Mouse (Mus musculus) lung, embryonic 16.5 days (tissue): ENCODE data around the gene Ech1. TPM values are rescaled to one million over a fixed set of nuclear protein-coding genes. Genes with fewer than 3 reads are reported as not detected.

Experiments used
- ATAC-seq: fragments of 200-750 bp; cut with Nextera tagmentation; 2 replicates; pipeline ENCODE4 v1.8.0; 2017; ENCODE audit warnings: low read depth, mild to moderate bottlenecking, moderate library complexity
- H3K27ac ChIP-seq: fragments of 300-500 bp; sonication (generic); 2 replicates; pipeline ENCODE4 v1.5.1; 2014; ENCODE audit warnings: mild to moderate bottlenecking, control low read depth, low read length
- H3K27me3 ChIP-seq: fragments of 300-500 bp; sonication (generic); 2 replicates; pipeline ENCODE4 v1.6.1; 2014; ENCODE audit warnings: low read depth, low read length, mixed read lengths; ENCODE audit not compliant: control insufficient read depth, insufficient read depth
- H3K36me3 ChIP-seq: fragments of 300-500 bp; sonication (generic); 2 replicates; pipeline ENCODE4 v1.6.1; 2014; ENCODE audit warnings: low read length; ENCODE audit not compliant: control insufficient read depth, insufficient read depth
- H3K4me1 ChIP-seq: fragments of 300-500 bp; sonication (generic); replicated peaks from 2 replicates; pipeline ENCODE4 v1.6.1; 2014; ENCODE audit warnings: low read length, mixed read lengths; ENCODE audit not compliant: control insufficient read depth, insufficient read depth
- H3K4me2 ChIP-seq: fragments of 300-500 bp; sonication (generic); 2 replicates; pipeline ENCODE4 v1.6.1; 2014; ENCODE audit warnings: low read depth, low read length, control low read depth
- H3K4me3 ChIP-seq: fragments of 300-500 bp; sonication (generic); 2 replicates; pipeline ENCODE4 v1.5.1; 2014; ENCODE audit warnings: mild to moderate bottlenecking, low read length, control low read depth
- H3K9ac ChIP-seq: fragments of 300-500 bp; sonication (generic); 2 replicates; pipeline ENCODE4 v1.6.1; 2014; ENCODE audit warnings: low read length, control low read depth
- H3K9me3 ChIP-seq: fragments of 300-500 bp; sonication (generic); 2 replicates; pipeline ENCODE4 v1.6.1; 2016; ENCODE audit warnings: low read length; ENCODE audit not compliant: control insufficient read depth
- WGBS: fragments of 180-500 bp; shearing (Covaris S2); extraction: QIAGEN DNeasy Blood & Tissue Kit; methylation state at CpG from one replicate; pipeline ENCODE4 v1.1.7; 2014; 5-methylcytosine and 5-hydroxymethylcytosine counted together
- polyA plus RNA-seq: library from polyadenylated mRNA; unstranded; fragments of >200 nt; fragmentation: Nextera tagmentation; extraction: Ambion mirVana; gene quantifications from 2 replicates; pipeline ENCODE4 v1.2.1, GENCODE M21; 2015

The Ech1 gene
- polyA plus RNA-seq, 1 experiment from 2014 or later: 184 TPM

DNA sequence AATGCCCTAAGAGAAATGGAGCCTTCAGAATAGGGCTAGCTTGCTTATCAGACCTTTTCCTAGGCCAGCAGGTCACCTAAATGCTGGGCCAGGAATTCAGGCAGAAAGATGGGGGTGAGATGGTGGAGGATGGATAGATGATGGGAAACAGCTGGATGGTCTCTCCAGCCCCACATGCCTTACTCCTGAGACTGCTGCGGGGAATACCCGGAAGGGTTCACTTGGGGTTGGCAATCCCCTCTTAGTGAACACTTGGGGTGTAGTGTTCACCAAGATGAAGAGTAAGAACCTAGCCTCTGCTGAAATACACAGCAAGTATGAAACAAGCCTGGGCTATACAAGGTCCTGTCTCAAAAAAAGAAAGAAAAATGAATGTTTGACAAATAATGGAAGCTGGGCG, 35.8 kb upstream of the Ech1 start:
- Histone ChIP-seq H3K4me1 (no peaks in the 10 kb centered on the region), H3K9ac (0 out of 2 replicates have a peak overlapping the region, but pooled peaks have one; percentile 1), H3K27ac (no peak overlapping the region), H3K36me3 (no peaks in the 10 kb centered on the region; the same call in 1 of the 2 replicates), H3K4me2 (no peak overlapping the region), H3K9me3 (no peaks in the 10 kb centered on the region), H3K4me3 (no peak overlapping the region), H3K27me3 (no peaks in the 10 kb centered on the region)
- ATAC-seq: no peak
- WGBS: 51% methylated on average over 3 of the region's 3 CpGs

GRCm38 (mm10) chr7:28790066-28790806, 34.8 kb upstream of the Ech1 start:
- no peaks in the 10 kb centered on the region for H3K9me3 ChIP-seq
- ATAC-seq: peak; percentile 24; the same call in 1 of the 2 replicates
- no peaks in the 10 kb centered on the region for H3K4me1 ChIP-seq
- H3K27me3 ChIP-seq: no peaks in the 10 kb centered on the region
- H3K36me3 ChIP-seq: no peaks in the 10 kb centered on the region; the same call in 1 of the 2 replicates
- no peak overlapping the region for H3K4me3 ChIP-seq
- H3K4me2 ChIP-seq: no peak overlapping the region
- 49% methylated on average over 8 of the region's 8 CpGs for WGBS
- no peak overlapping the region for H3K27ac ChIP-seq
- no peak overlapping the region for H3K9ac ChIP-seq

GRCm38 (mm10) chr7:28791706-28792105, 33.3 kb upstream of the Ech1 start:
- H3K9ac ChIP-seq: no peak overlapping the region
- H3K4me2 ChIP-seq: no peak overlapping the region
- H3K4me1 ChIP-seq: peaks cover 1% of the 10 kb centered on the region; the same call in 1 of the 2 replicates
- H3K27me3 ChIP-seq: no peaks in the 10 kb centered on the region
- no peak overlapping the region for H3K4me3 ChIP-seq
- H3K27ac ChIP-seq: no peak overlapping the region
- H3K9me3 ChIP-seq: no peaks in the 10 kb centered on the region
- no peak for ATAC-seq
- H3K36me3 ChIP-seq: no peaks in the 10 kb centered on the region

- ATAC-seq: no peak
- Histone ChIP-seq H3K27me3 (no peaks in the 10 kb centered on the region), H3K4me1 (peaks cover 5% of the 10 kb centered on the region; the same call in 1 of the 2 replicates), H3K27ac (no peak overlapping the region), H3K9me3 (no peaks in the 10 kb centered on the region), H3K4me2 (no peak overlapping the region), H3K4me3 (no peak overlapping the region), H3K9ac (no peak overlapping the region), H3K36me3 (no peaks in the 10 kb centered on the region)
- whole genome bisulfite sequencing: 57% methylated on average over 13 of the region's 14 CpGs
Measured at GRCm38 (mm10) chr7:28792391-28793185, 32.4 kb upstream of the Ech1 start.

DNA sequence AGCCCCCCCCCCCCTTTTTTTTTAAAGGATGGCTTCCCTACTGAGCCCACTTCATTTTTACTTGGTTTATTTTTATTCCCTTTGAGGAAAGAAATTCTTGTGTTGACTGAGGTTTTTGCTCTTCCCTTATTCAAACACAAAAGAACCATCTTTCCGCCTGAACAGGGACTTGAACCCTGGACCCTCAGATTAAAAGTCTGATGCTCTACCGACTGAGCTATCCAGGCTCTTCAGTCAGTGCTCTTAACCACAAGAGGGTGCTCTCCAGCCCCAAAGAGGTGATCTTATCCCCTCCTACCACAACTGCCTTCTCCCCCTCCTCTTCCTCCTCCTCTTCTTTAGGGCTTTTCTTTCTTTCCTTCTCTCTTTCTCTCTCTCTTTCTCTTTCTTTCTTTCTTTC, 31.2 kb upstream of the Ech1 start:
- H3K4me1 ChIP-seq: peaks cover 5% of the 10 kb centered on the region; the same call in 1 of the 2 replicates
- no peaks in the 10 kb centered on the region for H3K36me3 ChIP-seq
- no peak overlapping the region for H3K27ac ChIP-seq
- no peak overlapping the region for H3K4me3 ChIP-seq
- no peak overlapping the region for H3K4me2 ChIP-seq
- H3K27me3 ChIP-seq: no peaks in the 10 kb centered on the region
- H3K9me3 ChIP-seq: no peaks in the 10 kb centered on the region
- H3K9ac ChIP-seq: no peak overlapping the region
- WGBS: 38% methylated on average over 2 of the region's 2 CpGs
- no peak for ATAC-seq

- Histone ChIP-seq H3K9ac (no peak overlapping the region), H3K9me3 (no peaks in the 10 kb centered on the region)
- no peak for ATAC-seq
Measured at GRCm38 (mm10) chr7:28794496-28794895, 30.5 kb upstream of the Ech1 start.

GRCm38 (mm10) chr7:28795832-28796231, 29.2 kb upstream of the Ech1 start:
- peak; percentile 27; the same call in 1 of the 2 replicates for ATAC-seq
- peak overlapping the region; percentile 45 for H3K4me2 ChIP-seq
- no peaks in the 10 kb centered on the region for H3K36me3 ChIP-seq
- peaks cover 5% of the 10 kb centered on the region; the same call in 1 of the 2 replicates for H3K4me1 ChIP-seq
- H3K9me3 ChIP-seq: no peaks in the 10 kb centered on the region
- WGBS: 59% methylated on average over 15 of the region's 15 CpGs
- no peak overlapping the region; the same call in 1 of the 2 replicates for H3K9ac ChIP-seq
- H3K27me3 ChIP-seq: no peaks in the 10 kb centered on the region
- H3K4me3 ChIP-seq: peak overlapping the region; percentile 22
- H3K27ac ChIP-seq: peak overlapping the region; percentile 44

More at GRCm38 (mm10) chr7:28794496-28794895, 30.5 kb upstream of the Ech1 start:
- 66% methylated on average over 3 of the region's 3 CpGs for WGBS
- no peaks in the 10 kb centered on the region for H3K36me3 ChIP-seq
- H3K4me2 ChIP-seq: no peak overlapping the region
- H3K27me3 ChIP-seq: no peaks in the 10 kb centered on the region
- peaks cover 5% of the 10 kb centered on the region; the same call in 1 of the 2 replicates for H3K4me1 ChIP-seq
- H3K4me3 ChIP-seq: no peak overlapping the region
- H3K27ac ChIP-seq: no peak overlapping the region

DNA sequence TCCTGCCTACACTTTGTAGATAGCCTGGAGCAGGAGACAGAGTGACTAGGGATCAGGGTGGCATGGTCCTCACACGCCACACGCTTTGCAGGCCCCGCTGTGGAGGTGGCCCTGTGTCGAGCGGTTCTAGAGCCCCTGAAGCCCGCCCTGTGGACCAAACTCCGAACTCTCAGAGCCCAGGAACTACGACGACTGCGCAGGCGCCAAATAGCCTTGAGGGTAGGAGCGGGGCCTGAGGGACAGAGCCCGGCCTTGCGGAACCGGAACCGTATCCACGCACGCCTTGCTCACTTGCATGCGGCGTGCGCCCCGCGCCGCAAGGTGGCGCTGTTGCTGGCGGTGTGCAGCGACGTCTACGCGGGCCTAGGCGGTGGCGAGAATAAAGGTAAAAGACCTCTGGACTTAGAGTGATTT, 28.4 kb upstream of the Ech1 start:
- H3K4me3 ChIP-seq: peak overlapping the region; percentile 22
- ATAC-seq: peak; percentile 84
- H3K9me3 ChIP-seq: no peaks in the 10 kb centered on the region
- WGBS: 13% methylated on average over 32 of the region's 32 CpGs
- peak overlapping the region; percentile 43 for H3K27ac ChIP-seq
- peaks cover 10% of the 10 kb centered on the region for H3K4me1 ChIP-seq
- H3K27me3 ChIP-seq: no peaks in the 10 kb centered on the region
- H3K4me2 ChIP-seq: peak overlapping the region; percentile 45
- H3K9ac ChIP-seq: peak overlapping the region; percentile 54
- no peaks in the 10 kb centered on the region for H3K36me3 ChIP-seq

GRCm38 (mm10) chr7:28799994-28800393, 25.0 kb upstream of the Ech1 start:
- 86% methylated on average over 9 of the region's 9 CpGs for WGBS
- Histone ChIP-seq H3K4me1 (peaks cover 36% of the 10 kb centered on the region), H3K27me3 (no peaks in the 10 kb centered on the region), H3K9me3 (no peaks in the 10 kb centered on the region), H3K4me3 (no peak overlapping the region), H3K4me2 (no peak overlapping the region), H3K36me3 (no peaks in the 10 kb centered on the region), H3K9ac (no peak overlapping the region), H3K27ac (no peak overlapping the region)
- ATAC-seq: no peak
